Mouse (Mus musculus) small intestine, adult 2 months (tissue): ENCODE results near the gene Dse.

Experiments
- CTCF ChIP-seq: fragments of 200-500 bp; IDR thresholded peaks from 2 replicates; pipeline ENCODE4 v1.5.1; 2012; ENCODE audit warnings: low read depth, mild to moderate bottlenecking, control low read depth, inconsistent platforms, low read length, moderate library complexity, mixed read lengths; ENCODE audit not compliant: insufficient replicate concordance, insufficient read length; ENCODE audit errors: extremely low read depth
- POLR2A ChIP-seq: fragments of 200-500 bp; IDR thresholded peaks from 2 replicates; pipeline ENCODE4 v1.6.1; 2012; ENCODE audit warnings: low read depth, mild to moderate bottlenecking, control low read depth, inconsistent platforms, low read length, moderate library complexity

GRCm38 (mm10) chr10:34209951-34210350, 2.4 kb upstream of the Dse start:
- TF ChIP-seq POLR2A (no peak), CTCF (no peak)
